Mouse (Mus musculus): ENCODE results near the gene Ryr1.
"Not testable (repeated sequence)": the region's sequence is repeated elsewhere in the genome, so short reads cannot be mapped to it uniquely, and the experiment has no call there.

Ryr1 gene

DNA sequence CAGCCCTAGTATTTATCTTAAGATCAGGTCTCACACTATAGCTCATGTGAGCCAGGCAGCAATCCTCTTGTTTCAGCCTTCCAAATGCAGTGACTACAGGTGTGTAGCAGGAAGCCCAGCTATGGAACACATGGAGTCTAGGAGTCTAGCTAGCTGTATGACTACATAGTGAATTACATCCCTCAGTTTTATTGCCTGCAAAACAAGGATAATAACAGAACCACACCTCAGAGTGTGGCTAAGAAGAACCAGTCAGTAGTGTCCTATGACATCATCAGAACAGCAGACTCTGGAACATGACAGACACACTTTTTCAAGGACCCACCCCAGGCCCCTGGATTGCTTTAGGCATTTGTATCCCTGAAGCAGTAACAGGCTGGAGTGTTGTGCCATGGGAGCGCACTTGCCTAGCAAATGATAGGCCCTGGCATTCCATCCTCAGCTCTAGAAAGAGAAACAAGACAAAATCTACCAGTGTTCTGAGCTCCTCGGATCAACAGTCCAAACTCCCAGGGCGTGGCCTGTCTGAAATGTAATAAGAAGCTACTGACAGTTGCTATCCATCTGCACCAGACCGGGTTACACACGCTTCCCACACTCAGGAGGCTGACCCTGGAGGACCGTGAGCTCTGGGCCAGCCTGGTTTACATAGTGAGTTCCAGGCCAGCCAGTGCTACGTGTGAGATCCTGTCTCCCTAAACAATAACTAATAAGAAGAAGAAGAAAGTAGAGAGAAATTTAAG is 21.8 kb upstream of the Ryr1 start:
- DNase-seq (ENCODE audit: low spot score) = no peak

DNA sequence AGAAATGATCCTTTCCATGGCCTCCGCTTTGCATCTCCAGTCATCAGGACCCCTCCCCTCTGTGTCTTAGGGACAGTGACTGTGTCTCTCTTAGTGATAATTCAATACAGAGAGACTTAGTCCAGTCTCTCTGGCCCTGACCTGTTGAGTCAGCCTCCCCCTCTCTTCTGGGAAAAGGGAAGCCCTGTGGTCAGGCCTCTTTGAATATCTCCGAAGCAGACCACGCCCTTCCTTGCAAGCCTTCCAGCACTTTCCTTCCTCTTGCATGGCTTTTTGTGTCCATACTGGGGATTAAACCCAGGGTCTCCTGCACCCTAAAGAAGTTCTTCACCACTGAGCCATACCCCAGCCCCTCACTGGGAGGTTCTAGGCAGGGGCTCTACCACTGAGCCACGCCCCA is 19.0 kb upstream of the Ryr1 start:
- DNase-seq (ENCODE audit: low spot score) = no peak

DNA sequence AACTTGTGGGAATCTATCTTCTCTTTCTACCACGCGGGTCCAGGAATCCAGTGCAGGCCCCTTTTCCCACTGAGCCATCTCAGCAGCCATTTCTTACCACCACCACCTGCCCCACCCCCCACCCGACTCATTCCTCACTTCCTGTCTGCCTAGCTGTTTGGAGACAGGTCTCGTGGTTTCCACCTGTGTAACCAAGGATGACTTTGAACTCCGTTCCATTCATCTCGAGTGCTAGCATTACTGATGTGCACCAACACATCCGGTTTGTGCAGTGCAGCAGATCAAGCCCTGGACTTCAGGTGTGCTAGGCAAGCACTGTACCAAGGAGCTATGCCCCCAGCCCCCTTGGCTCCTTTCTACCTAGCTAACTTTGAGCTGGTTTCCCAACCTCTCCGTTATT is 16.4 kb upstream of the Ryr1 start:
- DNase-seq (ENCODE audit: low spot score) = no peak

DNA sequence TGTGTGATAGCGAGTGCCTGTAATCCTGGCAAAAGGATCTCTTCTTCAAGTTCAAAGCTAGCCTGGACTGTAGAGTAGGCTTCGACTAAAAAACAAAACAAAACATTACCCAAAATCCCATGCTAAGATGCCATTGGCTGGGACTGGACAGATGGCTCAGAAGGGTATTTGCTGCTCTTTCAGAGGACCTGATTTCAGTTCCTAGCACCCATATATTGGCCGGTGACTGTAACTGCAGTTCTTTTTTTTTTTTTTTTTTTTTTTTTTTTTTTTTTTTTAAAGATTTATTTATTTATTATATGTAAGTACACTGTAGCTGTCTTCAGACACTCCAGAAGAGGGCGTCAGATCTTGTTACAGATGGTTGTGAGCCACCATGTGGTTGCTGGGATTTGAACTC is 14.3 kb upstream of the Ryr1 start:
- DNase-seq (ENCODE audit: low spot score) = not testable (repeated sequence)

GRCm38 (mm10) chr7:29137429-29137828 is 12.4 kb upstream of the Ryr1 start:
- DNase-seq (ENCODE audit: low spot score) = no peak

DNA sequence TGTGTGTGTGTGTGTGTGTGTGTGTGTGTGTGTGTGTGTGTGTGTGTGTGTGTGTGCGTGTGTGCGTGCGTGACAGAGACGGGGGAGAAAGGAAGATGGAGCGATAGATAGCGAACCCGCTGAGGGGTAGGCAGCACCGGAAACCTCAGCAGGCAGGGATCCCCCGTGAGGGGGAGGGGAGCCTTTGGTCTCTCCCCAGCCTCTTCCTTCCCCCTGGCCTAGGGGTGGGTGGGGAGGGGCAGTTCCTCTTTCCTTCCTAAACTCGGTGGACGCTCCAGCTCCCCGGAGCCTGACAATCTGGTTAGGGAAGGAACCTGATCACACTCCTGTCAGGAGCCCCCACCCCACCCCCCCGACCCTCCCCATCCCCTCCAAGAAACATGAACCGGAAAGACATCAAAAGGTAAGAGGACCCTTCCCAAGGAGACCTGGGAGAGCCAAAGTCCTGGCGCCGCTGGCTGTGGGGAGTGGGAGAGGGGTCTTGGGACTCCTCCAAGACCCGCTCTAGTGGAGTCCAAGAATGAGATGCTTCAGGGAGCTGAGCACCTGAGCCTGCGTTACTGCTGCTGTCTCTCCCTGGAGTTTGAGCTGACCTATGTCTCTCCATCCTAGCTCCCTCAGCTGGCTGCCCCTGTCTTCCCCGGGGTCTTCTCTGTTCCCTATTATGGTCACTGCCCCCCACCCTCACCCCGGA is 9.9 kb upstream of the Ryr1 start, which contains the start of gene Rasgrp4:
Gene Rasgrp4 (plus strand): TSS at position 159 of the 694 bp plus-strand sequence.
- DNase-seq (ENCODE audit: low spot score) = peak; percentile 35

DNA sequence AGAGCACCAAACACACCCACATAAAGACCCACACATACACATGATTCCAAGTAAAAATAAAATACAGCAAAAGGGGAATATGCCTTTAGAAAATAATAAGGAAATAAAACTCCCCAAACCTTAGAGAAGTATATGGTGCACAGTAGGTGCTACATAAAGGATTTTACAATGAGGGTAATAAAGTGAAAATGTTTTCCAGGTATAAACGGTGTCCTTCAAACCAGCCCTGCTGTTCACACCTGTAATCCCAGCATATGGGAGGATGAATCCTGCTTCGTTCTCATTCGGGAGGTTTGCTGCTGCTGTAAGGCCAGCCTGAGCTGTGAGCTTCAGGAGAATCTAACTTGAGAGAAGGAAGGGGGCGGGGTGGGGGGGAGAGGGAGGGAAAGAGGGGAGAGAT is 9.3 kb upstream of the Ryr1 start:
- DNase-seq (ENCODE audit: low spot score) = no peak

DNA sequence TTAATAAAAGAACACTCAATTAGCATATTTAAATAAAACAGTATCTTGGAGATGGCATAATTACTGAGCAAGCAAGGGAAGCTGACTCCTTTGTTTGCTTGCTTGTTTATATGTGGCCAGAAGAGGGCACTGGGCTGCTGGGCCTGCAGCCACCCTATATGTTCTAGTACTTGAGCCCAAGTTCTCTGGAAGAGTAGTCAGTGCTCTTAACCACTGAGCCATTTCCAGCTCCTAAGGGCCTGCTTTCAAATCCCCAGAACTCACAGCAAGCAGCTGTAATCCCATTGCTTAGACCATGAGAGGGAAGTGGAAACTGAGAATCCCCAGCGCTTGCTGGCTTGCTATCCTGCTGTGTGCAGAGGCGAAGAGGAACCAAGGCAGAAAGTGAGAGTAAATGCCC is 3.7 kb upstream of the Ryr1 start:
- DNase-seq (ENCODE audit: low spot score) = peak; percentile 39

DNA sequence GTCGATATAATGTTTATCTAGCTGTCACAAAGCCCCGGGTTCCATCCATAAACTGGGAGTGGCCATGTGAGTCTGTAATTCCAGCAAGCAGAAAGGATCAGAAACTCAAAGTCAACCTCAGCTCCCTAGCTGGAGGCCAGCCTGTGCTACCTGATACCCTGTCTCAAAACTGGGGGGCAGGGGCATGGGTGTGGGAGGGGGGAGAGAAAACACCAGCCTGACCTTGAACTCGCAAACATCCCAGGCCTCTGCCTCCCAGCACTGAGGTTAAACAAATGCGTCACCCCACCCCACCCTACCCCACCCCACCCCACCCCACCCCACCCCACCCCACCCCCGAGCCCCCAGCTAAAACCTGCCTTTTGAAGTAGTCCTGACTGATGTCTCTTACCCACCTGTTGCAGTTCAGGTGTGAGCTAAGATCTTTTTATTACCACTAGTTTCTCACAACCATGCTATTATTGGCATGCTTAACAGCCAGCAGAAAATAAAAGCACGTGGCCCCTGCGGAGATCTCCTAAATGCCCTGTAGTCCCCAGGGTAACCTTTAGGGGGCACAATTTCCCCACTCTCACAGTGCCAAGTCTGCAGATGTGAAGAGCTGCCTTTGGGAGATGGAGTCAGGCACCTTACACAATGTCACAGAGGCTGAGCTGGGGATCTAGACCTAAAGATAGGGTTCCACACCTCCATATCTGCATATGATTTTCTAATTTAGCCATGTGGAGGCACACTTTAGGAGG is 1.4 kb upstream of the Ryr1 start:
- peak; percentile 65 for DNase-seq (ENCODE audit: low spot score)

DNA sequence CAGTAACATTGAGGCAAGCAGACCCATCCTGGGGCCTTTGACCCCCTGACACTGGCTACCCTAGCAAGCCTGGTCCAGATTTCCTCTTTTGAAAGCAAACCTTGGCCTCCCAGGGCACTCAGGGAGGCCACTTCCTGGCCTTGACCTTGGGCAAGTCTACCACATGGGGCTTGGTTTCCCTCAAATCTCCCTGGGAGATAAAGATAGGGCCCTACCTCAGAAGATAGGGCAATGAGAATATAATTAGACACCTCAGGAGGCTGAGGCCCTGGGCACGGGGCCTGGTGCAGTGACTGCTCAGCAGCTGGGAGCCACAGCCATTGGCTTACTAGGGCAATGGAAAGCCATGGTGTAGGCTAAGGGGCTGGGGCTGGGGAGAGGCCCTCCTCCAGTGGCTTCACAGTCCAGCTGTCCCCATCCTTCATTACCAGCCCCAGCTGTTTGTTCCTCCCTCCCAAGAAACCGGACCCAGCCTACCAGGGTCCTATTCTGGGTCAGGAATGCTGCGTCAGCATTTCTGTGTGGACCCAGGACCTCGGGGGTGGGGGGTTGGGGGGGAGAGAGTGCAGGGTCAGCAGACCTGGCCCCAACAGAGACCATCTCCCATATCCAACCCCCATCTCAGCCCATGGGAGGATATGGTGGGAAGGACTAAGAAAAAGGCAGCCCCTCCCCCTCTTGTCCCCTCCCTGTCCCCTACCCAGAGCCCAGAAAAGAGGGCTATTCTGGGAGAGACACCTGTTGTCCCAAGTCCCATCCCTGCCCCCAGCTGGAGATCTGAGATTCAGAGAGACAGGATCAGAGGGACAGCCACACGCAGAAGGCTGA is 1.2 kb downstream of the Ryr1 start:
- DNase-seq (ENCODE audit: low spot score) = no peak

DNA sequence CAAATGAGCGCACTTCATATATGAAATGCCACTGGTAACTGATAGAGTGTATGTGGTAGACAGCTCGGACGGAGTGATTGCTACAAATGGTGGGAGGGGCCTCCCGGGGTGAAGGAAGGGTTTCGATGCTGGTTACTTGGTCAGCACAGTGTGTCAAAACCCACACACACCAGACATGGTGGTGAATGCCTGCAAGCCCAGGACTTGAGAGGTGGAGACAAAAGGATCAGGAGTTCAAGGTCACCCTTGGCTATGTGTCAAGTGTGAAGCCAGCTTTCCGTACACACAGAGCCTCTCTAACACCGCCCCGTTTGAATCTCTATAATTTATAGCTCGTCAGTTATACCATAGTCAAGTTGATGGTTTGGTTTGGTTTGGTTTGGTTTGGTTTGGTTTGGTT is 2.2 kb downstream of the Ryr1 start:
- DNase-seq (ENCODE audit: low spot score) = no peak

DNA sequence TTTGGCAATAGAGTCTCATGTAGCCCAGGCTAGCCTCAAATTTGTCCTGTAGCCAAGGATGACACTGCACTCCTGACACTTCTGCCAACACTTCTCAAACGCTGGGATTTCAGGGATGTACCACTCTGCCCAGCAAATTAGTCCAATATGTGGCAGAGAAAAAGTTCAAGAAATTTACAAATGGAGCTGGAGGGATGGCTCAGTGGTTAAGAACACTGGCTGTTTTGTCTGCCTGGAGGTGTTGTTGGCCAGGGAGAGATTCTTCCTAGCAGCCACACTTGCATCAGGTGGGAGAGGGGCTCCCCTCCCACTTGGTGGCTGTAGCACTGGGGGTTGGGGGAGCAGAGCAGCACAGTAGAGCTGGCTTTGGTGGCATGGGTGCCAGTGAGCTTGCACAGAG is 5.5 kb downstream of the Ryr1 start:
- no peak for DNase-seq (ENCODE audit: low spot score)

GRCm38 (mm10) chr7:29118142-29118851 is 6.7 kb downstream of the Ryr1 start:
- DNase-seq (ENCODE audit: low spot score) = peak; percentile 49

DNA sequence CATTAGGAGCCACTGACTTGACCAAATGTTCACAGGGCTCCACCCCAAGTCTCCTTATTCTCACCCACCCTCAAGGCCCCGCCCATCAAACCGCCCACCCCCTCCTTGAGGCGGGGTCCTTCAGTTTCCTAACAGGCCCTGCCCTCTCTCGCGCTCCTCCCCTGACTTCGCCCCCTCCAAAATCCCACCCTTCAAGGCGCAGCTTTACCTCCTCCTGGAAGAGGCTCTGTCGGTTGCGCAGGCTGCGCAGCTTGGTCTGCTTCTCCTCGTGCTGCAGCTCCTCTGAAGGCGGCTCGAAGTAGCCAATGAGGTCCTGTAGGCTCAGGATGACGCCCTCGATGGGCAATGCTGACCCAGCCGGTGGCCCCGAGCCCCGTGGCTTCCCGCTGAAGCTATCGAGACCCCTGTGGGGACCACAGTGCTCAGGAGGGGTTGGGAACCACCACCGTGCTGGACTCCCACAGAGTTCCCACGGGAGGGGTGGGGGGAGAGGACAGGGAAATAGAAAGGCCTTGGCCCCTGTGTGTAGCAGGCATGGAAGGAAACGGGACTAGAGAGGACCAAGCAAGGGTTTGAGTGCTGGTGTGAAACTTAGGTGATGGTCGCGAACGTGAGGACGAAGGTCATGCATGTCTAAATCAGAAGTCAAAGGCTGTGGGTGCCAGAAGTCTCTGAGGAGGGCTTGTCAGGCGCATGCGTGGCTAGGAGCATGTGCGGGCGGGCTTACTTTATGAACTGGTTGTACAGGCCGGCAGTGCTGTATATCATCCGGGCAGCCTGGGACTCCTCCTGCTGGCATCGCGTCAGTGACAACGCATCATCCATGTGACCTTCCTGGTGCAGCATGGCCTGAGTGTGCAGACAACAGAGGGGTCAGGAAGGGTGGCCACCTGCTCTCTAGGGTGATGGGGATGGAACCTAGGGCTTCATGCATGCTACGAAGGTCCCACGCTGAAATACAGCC is 15.7 kb downstream of the Ryr1 start:
- DNase-seq (ENCODE audit: low spot score) = peak; percentile 63

DNA sequence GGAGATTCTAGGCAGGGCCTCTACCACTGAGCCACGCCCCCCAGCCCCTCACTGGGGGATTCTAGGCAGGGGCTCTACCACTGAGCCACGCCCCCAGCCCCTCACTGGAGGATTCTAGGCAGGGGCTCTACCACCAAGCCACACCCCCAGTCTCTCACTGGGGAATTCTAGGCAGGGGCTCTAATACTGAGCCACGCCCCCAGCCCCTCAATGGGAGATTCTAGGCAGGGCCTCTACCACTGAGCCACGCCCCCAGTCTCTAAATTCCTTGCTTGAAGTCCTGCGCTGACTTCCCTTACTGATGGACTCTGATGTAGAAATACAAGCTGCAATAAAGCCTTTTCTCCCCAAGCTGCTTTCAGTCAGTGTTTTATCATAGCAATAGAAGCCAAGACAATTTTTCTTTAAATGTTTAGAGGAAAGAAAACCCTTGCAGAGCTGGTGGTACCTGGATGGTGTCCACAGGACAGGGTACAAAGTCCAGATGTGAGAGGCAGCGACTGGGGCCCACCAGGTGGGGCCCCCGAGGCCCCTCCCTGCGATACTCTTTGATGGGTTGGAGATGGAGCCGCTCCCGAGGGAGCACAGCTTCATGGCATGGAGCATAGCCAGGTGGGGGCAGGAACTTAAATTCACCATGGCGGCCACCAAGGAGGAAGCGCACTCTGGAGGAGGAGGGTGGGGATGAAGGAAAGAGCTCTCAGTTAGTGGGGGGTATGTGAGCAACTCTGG is 23.5 kb downstream of the Ryr1 start:
- no peak for DNase-seq (ENCODE audit: low spot score)

GRCm38 (mm10) chr7:29097131-29097530 is 27.8 kb downstream of the Ryr1 start:
- no peak for DNase-seq (ENCODE audit: low spot score)

DNA sequence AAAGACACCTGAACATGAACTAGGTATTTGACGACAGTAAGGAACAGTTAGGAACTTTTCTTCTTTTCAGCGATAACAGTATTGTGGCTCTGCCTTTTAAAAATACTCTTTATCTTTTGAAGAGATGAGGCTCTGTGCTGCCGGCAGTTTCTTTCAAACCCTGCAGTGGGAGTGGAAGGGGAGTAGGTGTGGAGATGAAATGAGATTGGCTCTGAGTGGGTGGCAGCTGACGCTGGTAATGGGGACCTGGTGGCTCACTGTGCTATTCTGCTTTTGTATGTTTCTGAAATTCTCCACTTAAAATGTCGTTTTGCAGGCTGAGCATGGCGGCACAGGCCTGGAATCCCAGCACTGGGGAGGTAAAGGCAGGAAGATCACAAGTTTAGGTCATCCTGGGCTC is 36.2 kb downstream of the Ryr1 start:
- no peak for DNase-seq (ENCODE audit: low spot score)

DNA sequence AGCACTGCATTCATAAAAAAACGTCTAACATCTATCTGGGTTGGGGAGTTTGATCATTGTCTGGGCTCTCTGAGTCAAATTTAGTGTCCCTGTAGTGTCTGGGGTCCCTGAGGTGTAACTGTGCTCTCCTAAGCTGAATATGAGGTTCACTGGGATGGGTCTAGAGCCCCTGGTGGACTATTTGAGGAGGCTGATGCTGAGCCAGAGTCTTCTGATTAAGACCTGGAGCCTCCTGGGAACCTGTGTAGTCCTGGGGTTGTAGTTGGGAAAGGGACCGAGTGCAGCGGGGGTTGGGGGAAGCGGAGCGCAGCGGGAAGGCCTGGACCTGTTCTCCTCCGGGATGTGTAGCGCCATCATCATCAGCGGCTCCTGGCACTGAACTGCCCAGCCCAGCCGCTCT is 38.1 kb downstream of the Ryr1 start:
- DNase-seq (ENCODE audit: low spot score) = no peak

DNA sequence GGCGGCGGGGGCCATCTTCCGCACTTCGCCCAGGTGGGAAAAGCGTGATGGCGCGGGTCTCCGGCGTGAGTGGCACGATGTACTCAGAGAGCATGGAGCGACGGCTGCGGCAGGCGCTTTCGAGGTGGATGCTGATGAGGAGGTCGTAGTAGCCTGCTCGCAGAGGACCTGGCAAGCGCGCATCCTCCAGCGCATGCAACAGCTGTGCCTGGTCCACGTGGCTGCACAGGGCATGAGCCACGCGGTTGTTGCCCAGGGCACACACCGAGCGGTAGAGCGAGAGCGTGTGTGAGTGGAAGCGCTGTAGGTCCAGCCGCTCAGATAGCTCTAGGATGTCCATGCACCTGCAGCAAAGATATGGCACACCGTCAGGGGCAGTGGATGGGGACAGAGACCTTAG is 39.0 kb downstream of the Ryr1 start:
- no peak for DNase-seq (ENCODE audit: low spot score)

DNA sequence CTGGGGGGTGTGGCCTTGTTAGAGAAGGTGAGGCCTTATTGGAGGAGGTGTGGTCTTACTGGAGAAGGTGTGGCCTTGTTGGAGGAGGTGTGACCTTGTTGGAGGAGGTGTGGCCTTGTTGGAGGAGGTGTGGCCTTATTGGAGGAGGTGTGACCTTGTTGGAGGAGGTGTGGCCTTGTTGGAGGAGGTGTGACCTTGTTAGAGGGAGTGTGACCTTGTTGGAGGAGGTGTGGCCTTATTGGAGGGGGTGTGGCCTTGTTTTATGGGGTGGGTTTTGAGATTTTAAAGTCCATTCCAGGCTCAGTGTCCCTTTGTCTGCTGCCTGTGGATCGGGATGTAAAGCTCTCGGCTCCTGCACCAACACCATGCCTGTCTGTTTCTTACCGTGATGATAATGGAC is 40.6 kb downstream of the Ryr1 start:
- no peak for DNase-seq (ENCODE audit: low spot score)
